Mouse (Mus musculus) B cell, adult (primary cell): ENCODE results near the gene Zfp120. TPM values are rescaled to one million over a fixed set of nuclear protein-coding genes. Genes with fewer than 3 reads are reported as not detected.

Experiments
- total RNA-seq: library from RNA; stranded (reverse); gene quantifications from 4 replicates; pipeline ENCODE4 v1.2.4, GENCODE M21; 2023; ENCODE audit not compliant: inconsistent age

Gene Zfp120
- 10.4 to 13.3 TPM (median 11.1 TPM) in 4 replicates for total RNA-seq

DNA sequence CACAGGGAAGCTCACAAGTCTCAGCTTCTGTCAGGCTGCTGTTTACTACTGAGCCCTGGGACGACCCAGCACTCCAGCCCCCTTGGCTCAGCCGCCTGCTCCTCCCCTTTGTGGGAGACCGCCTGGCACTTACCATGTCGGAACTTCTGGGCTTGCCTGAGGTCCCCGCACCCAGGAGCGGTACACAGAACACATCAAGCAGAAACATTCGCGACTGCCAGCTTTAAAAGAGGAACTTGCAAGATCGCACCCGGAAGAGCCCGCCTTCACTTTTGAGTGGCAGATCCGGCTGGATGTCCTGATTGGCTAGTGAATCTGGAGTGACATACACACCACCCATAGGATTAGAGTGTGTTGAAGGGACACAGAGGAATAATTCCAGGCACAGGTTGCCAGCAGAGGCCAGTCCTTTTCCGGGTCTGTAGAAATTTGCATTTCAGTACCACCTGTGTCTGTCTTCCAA lies at the start of gene Zfp120:
Gene Zfp120, minus strand, starts transcription at position 274 of the 463 bp plus-strand sequence.

DNA sequence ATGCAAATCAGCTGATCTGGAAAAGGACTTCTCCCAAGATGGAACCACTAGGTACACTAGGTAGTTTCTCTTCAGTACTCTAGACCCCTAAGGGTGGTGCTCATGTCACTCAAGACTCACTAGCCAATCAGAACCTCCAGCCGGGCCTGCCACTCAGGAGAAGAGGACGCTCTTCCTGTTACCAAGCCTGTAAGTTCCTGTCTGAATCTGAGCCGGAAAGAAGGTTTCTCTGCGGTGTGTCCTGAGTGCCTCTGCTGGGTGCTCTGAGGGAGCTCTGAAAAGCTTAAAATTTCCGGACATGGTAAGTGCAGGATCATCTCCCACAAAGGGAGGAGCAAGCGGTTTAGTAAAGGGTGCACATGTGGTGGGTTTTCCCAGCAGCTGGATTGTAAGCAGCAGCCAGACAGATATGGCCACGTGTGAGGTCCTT lies 45.1 kb upstream of the Zfp120 start, which contains the start of gene Gm14139:
Gene Gm14139, plus strand, starts transcription at position 186 of the 430 bp plus-strand sequence.

DNA sequence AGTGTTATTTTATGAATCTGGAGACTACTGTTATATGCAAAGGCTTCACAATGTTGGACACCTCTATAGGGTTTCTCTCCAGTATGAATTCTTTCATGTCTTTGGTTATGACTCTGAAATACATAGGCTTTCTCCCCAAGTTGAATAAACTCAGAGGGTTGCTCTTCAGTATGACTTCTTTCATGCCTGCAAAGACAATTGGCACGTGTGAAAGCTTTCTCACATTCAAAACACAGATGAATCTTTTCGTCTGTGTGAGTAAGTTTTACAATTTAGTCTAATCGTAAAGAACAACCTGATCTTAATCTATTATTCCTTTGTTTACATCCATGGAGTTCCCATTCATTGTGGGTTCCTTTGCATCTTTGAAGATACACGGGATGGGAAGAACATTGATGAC lies 43.1 kb upstream of the Zfp120 start, which contains the start of gene Gm10770:
Gene Gm10770, minus strand, starts transcription at position 101 of the 400 bp plus-strand sequence.

Other genes starting within 250 kb of the Zfp120 start
- gene Gm10770, start 43.0 kb upstream of the Zfp120 start, total RNA-seq: not detected in 4 replicates
- gene Gm14139, start 45.0 kb upstream of the Zfp120 start, total RNA-seq: 0.45 to 1.2 TPM (median 0.48 TPM) in 3 of 4 replicates, not detected in the other
- gene Zfp937, start 81.4 kb upstream of the Zfp120 start, total RNA-seq: 3.7 to 5.9 TPM (median 4.2 TPM) in 4 replicates
- gene Gm21994, start 118.9 kb upstream of the Zfp120 start, total RNA-seq: 10.6 to 16.2 TPM (median 13.1 TPM) in 4 replicates
- 0.35 to 0.77 TPM (median 0.42 TPM) in 3 of 4 replicates, not detected in the other for gene Gm14124, start 120.8 kb upstream of the Zfp120 start, total RNA-seq
- 5.0 to 10.0 TPM (median 7.5 TPM) in 4 replicates for gene Gm10130, start 187.0 kb upstream of the Zfp120 start, total RNA-seq
- 4.8 to 6.1 TPM (median 5.6 TPM) in 4 replicates for gene 3300002I08Rik, start 226.1 kb upstream of the Zfp120 start, total RNA-seq